Mouse (Mus musculus) regulatory T cell (primary cell): ENCODE measurements around the gene Tmem39b.
"Not testable (repeated sequence)": the region's sequence is repeated elsewhere in the genome, so short reads cannot be mapped to it uniquely, and the experiment has no call there.

ENCODE experiments used
- in situ Hi-C: fragments of 300-600 bp; cut with MboI, MseI; formaldehyde crosslinking; loops from one replicate; pipeline ENCODE4 v1.15.1; 2025; ENCODE audit warnings: high pct_unique_total_duplicates

Gene Tmem39b

DNA sequence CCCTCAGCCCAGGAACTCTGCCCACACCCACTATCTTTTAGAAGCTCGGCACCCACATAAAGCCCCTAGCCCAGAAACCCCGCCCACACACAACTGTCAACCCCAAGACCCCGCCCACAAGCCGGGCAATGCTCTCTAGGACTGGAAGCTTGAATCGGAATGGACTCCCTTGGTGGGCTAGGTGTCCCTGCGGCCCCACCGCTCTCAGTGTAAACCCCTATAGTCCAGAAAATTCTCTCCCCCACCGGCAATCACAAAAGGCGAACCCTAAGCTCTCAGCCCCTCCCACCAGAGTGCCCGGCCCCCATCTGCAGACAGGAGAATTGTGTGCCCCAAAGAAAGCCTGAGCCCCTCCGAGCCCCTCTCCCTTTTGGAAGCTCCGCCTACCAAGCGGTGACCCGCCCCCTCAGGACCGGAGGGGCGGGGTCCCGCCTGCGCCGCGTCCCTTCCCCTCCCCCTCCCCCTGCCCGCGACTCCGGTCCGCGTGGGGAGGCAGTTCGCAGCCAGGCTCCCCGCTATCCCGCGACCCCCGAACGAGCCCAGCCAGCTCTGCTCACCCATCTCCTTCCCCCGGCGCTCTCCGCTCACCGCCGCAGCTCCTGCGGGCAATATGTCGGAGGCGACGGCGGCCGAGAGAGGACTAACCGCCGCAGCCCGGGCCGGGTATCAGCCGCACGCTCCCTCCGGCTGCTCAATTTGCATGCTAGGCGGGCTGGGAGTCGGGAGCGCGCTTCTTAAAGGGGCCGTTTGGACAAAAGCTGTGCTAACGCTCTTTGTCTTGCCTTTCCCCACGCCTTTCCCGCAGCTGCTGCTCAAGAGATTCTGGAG, at the start of gene Tmem39b:
Tmem39b (minus strand) TSS at position 681 of the 828 bp plus-strand sequence.
- in situ Hi-C loops: loop anchor here (5.0 kb wide), 1 partner anchor 76 kb away; no protein-coding TSS in a partner anchor

DNA sequence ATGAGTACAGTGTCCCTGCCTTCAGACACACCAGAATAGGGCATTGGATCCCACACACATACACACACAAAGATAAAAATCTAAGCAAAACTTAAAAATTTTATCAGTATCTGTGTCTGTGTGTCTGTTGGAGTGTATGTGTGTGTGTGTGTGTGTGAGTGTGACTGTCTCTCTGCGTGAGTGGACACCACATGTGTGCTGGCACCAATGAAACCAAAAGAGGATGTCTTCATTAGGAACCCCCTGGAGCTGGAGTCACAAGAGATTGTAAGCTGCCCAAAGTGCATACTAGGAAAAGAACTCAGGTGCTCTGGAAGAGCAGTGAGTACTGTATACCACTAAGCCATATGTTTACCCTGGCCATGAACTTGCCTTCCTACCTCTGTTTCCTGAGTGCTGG, 49.5 kb upstream of the Tmem39b start:
- in situ Hi-C loops: no loop called here

- in situ Hi-C loops: no loop called here
Observed at GRCm38 (mm10) chr4:129743494-129743893, 46.9 kb upstream of the Tmem39b start.

DNA sequence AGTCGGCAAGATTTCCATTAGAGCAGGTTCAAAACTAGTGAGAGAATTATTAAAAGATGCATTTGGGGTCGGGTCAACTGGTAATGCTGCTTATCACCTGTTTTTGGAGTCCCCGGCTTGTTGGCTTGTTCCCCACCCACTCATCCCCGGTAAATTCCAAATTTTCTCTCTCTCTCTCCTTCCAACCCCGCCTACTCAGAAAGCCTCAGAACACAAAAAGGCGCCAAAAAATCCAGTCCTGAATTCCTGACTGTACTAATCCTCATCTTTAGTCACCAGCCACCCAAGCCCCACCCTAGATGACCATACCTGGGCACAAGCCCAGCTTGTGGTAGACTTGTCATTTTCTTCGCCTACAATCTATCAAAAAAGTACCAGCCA, 46.4 kb upstream of the Tmem39b start:
- in situ Hi-C loops: no loop called here

- in situ Hi-C loops: no loop called here
Observed at GRCm38 (mm10) chr4:129742232-129743009, 45.8 kb upstream of the Tmem39b start, which contains the start of gene Khdrbs1. Khdrbs1 (minus strand) TSS chr4:129742303.

DNA sequence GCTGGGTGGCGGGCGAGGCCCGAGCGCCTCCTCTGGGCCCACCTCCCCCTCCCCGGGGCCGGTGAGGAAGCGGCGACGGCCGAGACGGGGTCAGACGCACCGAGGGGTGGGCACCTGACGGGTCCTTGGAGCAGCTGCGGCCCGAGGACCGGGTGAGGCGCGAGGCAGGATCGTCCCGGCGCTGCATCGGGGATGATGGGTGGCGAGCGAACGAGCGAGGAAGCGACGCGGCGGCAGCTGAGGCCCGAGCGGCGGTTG, 45.3 kb upstream of the Tmem39b start:
- in situ Hi-C loops: no loop called here

DNA sequence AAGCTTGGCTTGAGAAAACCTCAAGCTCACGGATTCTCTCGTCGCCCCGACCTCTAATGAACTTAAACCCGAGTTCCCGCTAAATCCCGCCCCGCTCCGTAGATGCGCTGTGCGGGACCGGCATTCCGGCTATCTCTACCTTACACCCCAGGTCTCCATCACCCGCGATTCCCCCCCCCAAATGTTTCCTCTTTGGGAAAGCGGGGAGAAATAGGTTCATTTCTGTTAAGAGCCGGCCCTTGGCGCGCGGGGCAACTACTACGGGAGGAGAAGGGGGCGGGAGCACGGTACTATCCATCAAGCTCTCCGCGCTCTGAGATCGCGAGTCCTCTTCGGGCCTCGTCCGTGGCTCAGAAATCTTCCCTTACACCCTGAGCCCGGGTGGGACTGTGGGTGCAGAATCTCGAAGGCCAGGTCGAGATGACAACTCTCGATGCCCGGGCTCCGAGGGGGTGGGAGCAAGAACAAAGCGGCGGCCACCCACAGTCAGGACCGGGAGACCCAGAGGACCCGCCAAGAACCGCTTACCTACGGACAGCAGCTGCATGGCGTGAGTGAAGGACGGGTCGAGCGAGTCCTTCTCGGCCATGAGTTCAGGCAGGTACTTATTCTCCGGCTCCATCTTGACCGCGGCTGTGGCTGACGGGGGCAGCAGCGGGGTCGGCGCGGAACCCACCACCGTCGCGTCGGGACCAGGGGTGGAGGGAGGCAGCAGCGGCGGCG, 44.8 kb upstream of the Tmem39b start:
- in situ Hi-C loops: no loop called here

GRCm38 (mm10) chr4:129739111-129739645, 42.5 kb upstream of the Tmem39b start:
- in situ Hi-C loops: no loop called here

- in situ Hi-C loops: no loop called here
Observed at GRCm38 (mm10) chr4:129736173-129736572, 39.5 kb upstream of the Tmem39b start.

DNA sequence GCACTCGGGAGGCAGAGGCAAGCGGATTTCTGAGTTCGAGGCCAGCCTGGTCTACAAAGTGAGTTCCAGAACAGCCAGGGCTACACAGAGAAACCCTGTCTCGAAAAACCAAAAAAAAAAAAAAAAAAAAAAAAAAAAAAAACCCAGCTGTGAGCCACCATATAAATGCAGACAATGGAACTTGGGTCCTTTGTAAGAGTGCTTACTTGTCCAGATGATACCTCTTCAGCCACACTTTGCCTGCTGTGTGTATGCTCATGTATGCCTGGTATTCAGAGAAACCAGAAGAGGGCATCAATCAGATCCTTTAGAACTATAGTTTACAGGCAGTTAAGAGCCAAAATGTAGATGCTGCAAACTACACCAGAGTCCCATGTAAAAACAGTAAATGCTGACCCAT, 38.8 kb upstream of the Tmem39b start:
- in situ Hi-C loops: not testable (repeated sequence)

DNA sequence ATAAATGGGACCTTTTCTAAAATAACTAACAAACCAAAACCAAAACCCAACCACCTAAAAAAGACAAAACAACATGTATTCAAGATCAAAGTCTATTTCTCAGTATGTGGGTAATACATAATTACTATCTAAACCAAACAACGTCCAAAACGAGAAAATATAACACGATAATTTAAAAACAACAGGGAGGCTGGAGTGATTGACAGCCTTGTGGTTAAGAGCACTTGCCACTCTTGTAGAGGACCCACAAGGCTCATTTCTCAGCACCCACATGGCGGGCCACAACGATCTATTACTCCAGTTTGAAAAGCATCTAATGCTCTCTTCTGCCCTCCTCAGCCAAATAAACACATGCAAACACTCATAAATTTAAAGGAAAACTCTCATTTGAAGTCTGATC, 34.8 kb upstream of the Tmem39b start:
- in situ Hi-C loops: no loop called here

GRCm38 (mm10) chr4:129716310-129716709, 19.7 kb upstream of the Tmem39b start:
- in situ Hi-C loops: no loop called here

DNA sequence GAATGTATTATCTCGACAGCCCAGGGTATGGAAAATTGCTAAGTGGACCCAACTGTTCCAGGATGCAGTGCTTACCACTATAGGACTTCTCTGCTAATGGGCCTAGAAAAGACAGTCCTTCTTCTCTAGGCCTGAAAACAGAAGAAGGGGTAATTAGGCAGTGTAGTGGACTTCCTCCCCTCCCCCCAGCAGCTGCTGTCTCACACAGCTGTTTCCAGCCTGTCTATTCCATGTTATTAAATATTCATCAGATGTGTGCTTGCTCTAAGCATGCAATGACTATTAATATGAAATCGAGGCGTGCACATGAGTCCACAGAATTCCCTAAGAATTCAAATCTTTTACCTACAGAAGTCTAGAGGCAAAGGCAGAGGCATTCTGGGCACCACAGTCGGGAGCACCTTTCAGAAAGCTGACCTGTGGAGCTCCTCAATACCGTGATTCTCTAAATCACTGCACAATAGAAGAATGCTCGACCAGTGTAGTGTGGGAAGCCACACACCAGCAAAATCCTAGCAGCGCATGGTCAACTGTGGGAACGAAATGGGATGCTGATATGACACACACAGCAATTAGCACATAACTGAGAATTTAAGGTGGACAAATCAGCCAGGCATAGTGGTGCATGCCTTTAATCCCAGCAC, 13.0 kb upstream of the Tmem39b start:
- in situ Hi-C loops: loop anchor here (10.0 kb wide), 1 partner anchor 215 kb away; the partner anchor contains the start of gene Spocd1

- in situ Hi-C loops: loop anchor here (10.0 kb wide), 1 partner anchor 218 kb away; the partner anchor contains the start of gene Spocd1
Observed at GRCm38 (mm10) chr4:129706750-129707149, 10.1 kb upstream of the Tmem39b start.

DNA sequence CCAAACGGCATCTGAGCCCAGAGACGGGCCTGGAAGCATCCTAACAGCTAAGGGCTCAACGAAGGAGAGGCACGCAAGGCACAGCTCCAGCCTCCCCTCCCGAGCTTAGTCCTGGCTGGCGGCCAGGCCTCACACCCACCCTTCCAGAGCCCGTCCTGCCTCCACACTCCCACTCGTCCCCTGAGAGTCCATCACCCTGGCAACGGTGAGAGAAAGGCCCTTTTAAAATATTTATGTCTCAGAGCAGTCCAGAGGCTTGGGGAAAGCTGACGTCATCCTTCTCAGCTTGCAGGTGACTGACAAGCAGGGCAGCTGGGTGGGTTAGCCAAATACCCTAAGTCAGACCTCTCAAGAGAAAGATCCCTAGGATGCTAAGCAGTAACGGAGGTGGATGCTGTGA, 5.8 kb upstream of the Tmem39b start:
- in situ Hi-C loops: loop anchor here (10.0 kb wide), 1 partner anchor 222 kb away; the partner anchor contains the start of gene Spocd1

DNA sequence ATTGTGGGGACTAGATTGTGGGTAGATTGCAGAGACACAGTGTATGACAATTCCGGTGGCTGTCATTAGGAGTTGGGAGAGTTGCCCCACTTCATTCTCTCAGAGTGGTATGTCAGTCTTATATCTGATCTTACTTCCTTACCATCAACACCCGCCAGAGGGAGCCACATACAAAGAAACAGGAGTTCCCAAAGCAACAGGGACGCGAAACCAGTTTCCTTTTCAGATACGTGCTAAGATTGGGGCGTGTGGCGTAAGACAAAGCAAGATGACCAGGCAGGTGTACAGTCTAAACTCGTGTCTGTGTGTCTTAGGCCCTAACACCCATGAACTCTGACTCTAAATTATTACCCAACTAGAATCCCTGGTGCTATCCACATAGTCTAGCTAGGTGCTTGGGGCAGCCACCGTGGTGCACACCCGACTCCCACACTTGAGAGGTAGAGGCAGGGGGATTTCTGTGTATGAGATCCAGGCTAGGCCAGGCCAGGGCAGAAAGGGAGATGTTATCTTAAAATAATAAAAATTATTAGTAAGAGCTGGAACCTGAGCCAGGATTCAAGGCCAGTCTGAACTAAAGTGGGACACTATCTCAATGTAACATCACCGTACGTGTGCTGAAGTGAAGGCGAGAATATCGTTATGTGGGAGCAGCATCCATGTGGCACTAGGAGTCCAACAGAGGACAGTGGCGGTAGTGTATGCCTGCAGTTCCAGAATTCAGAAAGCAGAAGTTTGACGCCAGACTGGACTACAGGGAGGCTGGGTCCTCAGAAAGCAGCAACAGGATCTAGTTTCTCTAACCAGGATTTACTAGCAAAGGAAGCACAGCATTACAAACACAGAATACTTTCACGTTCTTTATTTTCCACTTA, 5.1 kb upstream of the Tmem39b start:
- in situ Hi-C loops: loop anchor here (10.0 kb wide), 1 partner anchor 223 kb away; the partner anchor contains the start of gene Spocd1

GRCm38 (mm10) chr4:129700661-129701060, 4.0 kb upstream of the Tmem39b start:
- in situ Hi-C loops: loop anchor here (10.0 kb wide), 1 partner anchor 224 kb away; the partner anchor contains the start of gene Spocd1

DNA sequence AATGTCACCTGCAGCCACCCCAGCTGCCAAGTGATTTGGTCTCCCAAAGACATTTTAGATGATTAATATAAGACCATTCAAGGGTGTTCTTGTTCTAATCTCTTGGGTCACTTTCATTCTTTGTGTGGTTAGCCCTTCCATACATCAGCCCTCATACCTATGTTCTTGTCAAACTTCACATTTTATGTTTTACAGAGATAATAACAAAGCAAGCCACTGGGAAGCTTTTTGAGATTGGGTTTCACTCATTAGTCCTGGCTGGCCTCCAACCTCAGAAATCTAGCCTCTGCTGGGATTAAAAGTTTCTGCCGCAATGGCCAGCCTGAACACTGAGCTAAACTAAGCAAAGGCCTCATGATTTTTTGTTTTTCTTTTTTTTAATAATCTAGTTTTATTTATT, 3.6 kb upstream of the Tmem39b start:
- in situ Hi-C loops: loop anchor here (10.0 kb wide), 1 partner anchor 225 kb away; the partner anchor contains the start of gene Spocd1

- in situ Hi-C loops: loop anchor here (5.0 kb wide), 1 partner anchor 75 kb away; no protein-coding TSS in a partner anchor
Observed at GRCm38 (mm10) chr4:129697191-129697590, 553 bp upstream of the Tmem39b start.

- in situ Hi-C loops: loop anchor here (5.0 kb wide), 1 partner anchor 77 kb away; no protein-coding TSS in a partner anchor
Observed at GRCm38 (mm10) chr4:129695815-129696157, 852 bp downstream of the Tmem39b start.
